Mouse (Mus musculus) thymus, postnatal 14 days (tissue): ENCODE measurements around the gene Hsd17b13.
A peak's percentile ranks its signal among the peaks of the same experiment; 100 is the strongest.
"Not testable (repeated sequence)": the region's sequence is repeated elsewhere in the genome, so short reads cannot be mapped to it uniquely, and the experiment has no call there.

ENCODE experiments used
- DNase-seq: peaks from one replicate; pipeline ENCODE4 v3.0.0; 2021

Gene Hsd17b13

DNA sequence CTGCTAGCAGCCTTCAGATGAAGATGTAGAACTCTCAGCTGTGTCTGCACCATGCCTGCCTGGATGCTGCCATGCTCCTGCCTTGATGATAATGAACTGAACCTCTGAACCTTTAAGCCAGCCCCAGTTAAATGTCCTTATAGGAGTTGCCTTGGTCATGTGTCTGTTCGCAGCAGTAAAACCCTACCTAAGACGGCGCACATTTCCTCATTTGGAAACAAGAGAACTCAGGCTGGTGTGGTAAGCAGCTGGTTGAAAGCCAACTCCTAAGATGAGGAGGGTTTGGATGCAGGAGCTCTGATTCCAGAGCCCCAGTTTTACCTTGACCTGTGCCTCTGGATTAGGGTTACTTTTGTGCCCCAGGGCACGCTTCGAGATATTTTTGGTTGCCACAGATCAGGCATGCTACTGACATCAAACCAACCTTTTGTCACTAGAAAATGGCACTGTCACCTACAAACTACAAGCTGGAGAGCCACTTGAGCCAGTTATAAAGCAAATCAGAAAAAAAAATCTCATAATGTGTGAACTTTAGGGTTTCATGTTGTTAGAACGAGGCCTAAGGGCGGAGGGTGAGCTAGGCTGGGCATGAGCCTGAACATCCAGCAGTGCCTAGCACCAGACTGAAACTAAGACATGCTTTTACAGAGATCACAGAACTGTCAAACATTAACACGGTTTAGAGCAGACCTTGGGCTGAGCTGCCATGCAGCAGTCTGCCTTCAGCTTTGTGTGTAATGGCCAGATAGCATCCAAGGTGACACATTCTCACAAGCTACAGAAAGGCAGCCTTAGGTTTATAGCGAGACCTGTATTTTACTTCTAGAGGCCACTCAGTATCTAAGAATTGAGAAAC lies 3.7 kb upstream of the Hsd17b13 start:
- DNase-seq, result no peak

DNA sequence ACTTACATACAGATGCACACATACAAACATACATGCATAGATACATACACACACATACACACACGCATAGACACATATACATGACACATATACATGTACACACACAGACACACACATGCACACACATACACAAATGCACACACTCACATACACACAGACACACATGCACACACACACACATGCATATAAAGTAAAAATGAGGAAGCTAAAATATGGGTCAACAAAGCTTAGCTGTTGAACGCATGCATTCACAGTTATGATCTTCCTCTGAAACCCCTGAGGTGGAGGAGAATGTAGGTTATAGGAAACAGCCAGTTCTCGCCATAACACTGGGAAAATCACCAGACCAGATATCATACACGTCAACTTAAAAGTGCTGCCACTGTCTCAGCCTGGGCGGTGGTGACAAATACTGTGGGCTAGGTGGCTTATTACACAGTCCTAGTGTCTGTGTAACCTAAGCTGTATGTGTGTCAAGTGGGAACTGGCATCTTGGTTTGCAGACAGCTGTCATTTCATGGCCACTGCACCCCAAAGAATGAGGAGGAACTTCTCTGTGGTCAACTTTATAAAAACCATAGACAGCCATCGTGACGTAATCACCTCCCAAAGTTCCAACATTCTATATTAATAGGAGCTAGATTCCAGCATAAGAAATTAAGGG lies 829 bp upstream of the Hsd17b13 start:
- no peak for DNase-seq

DNA sequence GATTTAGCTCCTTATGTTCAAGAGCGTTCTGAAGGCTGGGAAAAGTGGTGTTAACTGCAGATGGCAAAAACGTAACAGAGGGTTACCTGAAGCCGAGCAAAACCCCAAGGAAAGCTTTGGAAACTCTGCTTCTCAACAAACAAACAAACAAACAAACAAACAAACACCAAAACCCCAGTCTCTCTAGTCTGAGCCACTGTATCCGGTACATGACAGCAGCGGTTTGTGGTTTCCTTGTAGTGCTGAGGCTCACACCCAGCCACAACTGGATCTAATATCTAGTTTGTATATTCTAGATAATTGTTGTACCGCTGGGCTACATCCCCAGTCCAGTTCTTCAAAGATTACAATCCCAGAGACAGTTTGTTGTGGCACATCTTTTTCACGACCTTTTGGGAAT lies 1.5 kb downstream of the Hsd17b13 start:
- no peak for DNase-seq

DNA sequence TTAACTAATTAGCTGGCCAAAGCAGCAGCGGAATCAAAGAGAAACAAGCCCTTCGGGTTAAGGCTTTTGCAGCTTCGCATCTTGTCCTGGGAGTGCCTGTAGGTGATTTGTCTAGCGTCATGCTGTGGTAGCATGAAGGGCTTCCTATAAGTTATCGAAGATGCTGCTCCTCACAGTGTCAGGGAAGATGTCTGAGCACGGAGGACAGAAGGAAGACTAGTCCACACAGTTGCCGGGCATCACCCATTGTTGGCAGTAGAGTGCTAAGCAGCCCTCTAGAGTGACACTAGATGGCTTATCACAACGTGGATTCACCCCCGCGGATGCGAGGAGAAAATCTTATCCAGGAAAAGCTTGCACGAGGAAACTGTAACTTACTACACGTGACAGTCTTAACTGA lies 4.4 kb downstream of the Hsd17b13 start:
- no peak for DNase-seq

GRCm38 (mm10) chr5:103972379-103972778 lies 4.8 kb downstream of the Hsd17b13 start:
- no peak for DNase-seq

- no peak for DNase-seq
These were observed 6.2 kb downstream of the Hsd17b13 start for GRCm38 (mm10) chr5:103971051-103971450.

- DNase-seq, result no peak
These were observed 14.2 kb downstream of the Hsd17b13 start for GRCm38 (mm10) chr5:103962935-103963429.

- no peak for DNase-seq
These were observed 22.6 kb downstream of the Hsd17b13 start for GRCm38 (mm10) chr5:103954638-103955037.

GRCm38 (mm10) chr5:103953135-103954083 lies 23.8 kb downstream of the Hsd17b13 start:
- no peak for DNase-seq

DNA sequence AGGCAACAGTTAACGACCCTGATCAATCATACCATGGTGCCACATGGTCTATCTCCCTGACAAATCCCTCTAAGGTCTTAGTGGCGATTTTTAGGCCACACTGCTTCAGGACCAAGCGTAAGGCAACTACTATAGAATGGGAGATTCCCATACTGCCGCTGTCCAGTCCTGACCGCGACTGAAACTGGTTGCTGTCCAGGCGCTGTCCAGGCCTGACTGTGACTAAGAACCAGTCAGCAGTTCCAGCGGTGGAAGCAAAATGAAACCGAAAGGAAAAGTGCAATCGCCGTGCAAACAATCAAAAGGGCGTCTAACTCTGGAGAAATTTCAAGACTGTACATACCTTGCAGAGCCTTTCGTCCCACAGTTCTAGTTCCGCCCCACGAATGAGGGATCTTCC lies 27.1 kb downstream of the Hsd17b13 start:
- DNase-seq, result not testable (repeated sequence)

GRCm38 (mm10) chr5:103943183-103943582 lies 34.0 kb downstream of the Hsd17b13 start:
- no peak for DNase-seq

DNA sequence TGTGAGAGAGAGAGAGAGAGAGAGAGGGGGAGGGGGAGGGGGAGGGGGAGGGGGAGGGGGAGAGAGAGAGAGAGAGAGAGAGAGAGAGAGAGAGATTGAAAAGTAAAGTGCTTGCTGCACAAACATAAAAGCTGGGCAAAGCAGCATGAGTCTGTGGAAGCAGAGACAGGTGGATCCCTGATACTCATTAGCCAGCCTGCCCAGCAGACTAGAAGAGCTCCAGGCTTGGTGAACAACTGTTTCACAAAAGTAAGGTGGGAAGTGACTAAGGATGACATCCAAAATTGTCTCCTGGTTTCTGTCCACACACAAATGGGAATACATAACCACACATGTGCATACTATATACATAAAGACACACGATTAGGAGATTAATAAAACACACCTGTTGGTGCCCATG lies 37.4 kb downstream of the Hsd17b13 start:
- no peak for DNase-seq

GRCm38 (mm10) chr5:103939350-103939652 lies 37.9 kb downstream of the Hsd17b13 start:
- no peak for DNase-seq

GRCm38 (mm10) chr5:103938547-103939349 lies 38.5 kb downstream of the Hsd17b13 start:
- DNase-seq, result no peak

GRCm38 (mm10) chr5:103936906-103937589 lies 40.2 kb downstream of the Hsd17b13 start:
- DNase-seq, result peak; percentile 33

DNA sequence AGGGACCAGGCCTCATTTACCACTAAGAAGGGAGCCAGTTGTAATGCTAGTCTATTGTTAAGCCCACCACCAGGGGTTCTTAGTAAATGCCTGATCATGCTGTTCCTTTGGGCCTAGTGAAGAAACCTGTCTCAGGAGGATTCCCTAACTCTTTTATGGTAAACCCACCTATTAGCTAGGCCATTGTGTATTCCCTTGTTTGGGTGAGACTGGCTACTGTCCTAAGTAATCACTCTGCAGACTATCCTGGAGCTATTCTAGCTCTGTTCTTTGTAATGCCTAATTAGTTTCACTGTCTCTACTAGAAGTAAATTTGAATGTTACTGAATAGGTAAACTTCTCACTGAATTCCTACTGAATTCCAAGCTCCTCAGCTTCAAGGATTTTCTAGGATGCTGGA lies 45.3 kb downstream of the Hsd17b13 start:
- not testable (repeated sequence) for DNase-seq

DNA sequence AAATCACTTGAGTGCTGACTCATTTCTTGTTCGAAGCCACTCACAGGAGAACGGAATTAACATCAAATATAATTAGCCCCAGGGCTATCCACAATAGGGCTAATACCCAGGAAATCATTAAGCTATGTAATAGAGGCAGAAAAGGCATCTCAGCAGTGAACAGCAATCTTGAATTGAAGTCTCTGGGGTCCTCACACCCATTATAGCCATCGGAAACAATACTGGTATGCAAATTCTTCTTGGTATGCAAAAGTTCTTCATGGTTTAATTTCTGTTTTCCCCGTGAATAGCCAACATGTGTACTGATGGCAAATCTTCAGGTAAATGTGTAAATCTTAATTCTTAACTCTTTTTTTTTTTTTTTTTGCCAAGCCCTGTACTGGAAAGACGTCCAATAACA lies 46.7 kb downstream of the Hsd17b13 start:
- no peak for DNase-seq

DNA sequence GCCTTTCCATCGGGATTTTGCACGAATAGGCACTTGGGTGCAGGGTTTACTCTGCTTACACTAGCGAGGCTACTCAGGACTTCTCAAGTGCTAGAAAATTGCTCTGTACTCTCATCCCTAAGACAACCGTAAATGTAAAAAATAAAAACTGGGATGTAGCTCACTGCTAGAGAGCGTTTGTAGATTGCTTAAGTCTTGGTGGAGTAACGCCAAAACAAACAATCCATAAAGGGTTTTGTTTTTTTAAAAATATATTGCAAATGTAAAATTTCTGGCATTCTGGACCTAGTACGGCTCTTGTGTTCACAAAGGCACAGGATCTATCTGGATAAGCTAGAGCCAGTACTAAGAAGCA lies 49.0 kb downstream of the Hsd17b13 start:
- no peak for DNase-seq

- DNase-seq, result peak; percentile 93
These were observed 49.6 kb downstream of the Hsd17b13 start for GRCm38 (mm10) chr5:103927429-103928195.

GRCm38 (mm10) chr5:103926398-103926797 lies 50.8 kb downstream of the Hsd17b13 start:
- peak; percentile 43 for DNase-seq

DNA sequence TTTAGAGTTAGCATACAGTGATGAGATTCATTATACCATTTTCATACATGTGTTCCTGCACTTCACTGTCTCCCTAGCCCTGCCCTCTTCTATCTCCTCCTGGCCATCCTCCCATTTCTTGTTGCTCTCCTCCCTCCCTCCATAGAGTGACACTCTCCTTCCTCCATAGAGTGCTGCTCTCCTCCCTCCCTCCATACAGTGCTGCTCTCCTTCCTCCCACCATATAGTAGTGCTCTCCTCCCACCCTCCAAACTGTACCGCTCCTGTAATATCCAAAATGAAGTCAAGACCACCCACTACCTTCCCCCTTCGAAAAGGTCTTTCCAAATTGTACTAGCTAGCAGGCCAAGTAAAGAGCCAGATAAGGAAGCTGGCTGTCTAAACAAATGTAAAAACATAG lies 53.5 kb downstream of the Hsd17b13 start:
- DNase-seq, result no peak
